Mouse (Mus musculus) liver (tissue): ENCODE results near the gene Mgat1.

Experiments used
- DNase-seq: peaks from one replicate; pipeline ENCODE4 v3.0.0-alpha.2; 2020; ENCODE audit warnings: mixed read lengths

The Mgat1 gene

DNA sequence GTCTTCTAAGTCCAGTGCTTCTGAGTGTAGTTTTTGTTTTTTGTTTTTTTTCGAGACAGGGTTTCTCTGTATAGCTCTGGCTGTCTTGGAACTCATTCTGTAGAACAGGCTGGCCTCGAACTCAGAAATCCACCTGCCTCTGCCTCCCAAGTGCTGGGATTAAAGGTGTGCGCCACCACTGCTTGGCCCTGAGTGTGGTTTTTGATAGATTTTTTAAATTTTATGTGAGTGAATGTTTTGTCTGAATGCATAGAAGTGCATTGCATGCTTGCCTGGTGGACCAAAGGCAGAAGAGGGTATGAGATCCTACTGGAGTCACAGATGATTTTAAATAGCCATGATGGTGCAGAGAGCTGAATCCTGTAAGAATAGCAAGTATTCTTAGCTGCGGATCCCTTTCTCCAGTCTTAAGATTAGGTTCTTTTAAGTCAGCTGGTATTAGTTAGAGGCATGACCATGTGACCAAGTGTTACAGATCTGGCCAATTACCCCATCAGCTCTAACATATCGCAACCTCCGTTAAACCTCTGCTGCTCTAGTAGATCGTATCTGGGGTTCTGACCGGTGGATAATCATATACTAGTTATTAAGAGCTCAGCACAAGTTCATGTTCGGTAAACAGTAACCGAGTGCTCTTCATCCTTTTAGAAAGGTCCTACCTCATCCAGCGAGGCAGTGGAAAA is 906 bp upstream of the Mgat1 start:
- no peak for DNase-seq

DNA sequence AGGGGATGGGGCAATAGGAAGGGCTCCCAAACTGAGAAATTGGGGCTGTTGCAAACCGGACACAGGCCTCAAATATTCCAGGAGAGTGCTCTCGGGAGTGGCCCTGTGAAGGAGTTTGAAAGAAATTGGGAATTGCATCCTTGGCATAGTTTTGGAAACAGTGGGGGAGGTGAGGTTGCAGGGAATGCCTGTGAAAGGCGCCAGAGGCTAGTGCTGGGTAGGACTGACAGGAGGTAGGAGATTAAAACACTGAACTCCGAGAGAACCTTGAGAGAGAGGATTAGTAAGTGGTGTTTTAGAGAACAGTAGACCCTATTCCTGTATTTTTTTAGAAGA is 572 bp downstream of the Mgat1 start:
- no peak for DNase-seq

DNA sequence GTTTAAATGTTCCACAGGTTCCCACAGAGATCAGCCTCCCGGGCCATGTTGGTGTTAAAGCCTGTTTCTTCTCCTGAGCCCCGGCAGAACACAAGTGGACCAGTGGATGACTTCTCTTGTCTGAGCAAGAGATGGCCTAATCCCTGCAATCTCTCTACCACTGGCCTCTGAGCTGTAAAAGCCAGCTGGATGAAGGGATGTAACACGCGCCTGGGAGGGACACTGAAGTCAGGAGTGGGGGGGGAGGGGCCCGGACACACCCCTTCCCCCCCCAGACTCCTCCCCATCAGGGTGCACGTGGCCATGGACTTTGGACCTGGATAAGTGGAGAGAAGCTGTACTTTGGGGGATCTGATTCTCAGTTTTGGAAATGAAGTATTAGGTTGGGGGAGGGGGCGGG is 1.2 kb downstream of the Mgat1 start:
- DNase-seq = peak; percentile 60

DNA sequence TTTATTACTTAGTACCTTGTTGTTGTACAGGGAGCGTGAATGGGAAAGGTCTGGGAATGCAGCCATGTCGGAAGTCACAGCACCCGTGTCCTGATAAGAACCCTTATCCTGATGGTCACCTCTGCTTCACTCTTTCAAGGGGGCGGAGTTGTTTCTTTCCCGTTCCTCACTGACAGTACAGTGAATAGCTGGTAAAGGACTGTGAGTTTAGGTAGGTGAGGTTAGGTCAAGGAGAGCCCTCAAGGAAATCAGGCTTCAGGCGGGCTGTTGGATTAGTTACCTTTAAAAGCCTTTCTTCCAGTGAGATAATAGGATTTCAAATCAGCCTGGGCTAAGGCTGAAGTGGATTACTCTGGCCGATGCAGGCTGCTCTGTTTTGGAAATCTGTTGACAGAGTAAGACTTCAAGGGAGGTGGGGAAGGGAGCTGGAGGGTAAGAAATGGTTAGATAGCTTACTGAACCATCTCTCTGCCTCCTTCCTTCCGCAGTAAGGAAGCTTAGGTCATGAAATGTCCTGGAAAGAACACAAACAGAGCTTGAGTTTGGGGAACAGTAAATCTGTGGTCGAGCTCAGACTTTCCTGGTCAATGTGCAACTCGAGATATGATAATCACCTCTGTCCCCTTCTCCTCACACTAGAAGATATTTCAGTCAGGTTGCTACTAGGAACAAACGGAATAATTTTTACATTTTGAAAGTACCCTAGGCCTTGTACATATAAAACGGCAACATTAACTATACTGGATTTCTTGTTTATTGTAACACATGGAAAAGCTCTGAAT is 1.8 kb downstream of the Mgat1 start:
- DNase-seq = no peak

DNA sequence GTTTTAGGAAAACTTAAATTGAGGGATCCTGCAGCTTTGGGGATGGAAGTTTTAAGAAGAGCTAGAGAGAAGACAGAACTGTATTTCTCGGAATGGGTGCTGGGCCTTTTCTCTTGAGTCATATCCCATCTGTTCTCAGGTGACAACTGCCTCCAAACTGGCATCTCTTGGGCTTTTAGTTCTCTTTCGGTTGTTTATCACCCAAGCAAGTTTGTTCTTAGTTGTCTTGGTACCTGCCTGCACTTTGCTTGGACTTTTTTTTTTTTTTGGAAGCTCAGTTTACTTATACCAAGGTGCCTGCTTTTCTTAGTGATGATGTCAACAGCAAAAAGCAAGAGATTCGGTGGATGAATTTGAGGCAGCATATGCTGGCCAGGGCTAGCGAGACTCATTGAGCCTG is 2.5 kb downstream of the Mgat1 start:
- DNase-seq = no peak

DNA sequence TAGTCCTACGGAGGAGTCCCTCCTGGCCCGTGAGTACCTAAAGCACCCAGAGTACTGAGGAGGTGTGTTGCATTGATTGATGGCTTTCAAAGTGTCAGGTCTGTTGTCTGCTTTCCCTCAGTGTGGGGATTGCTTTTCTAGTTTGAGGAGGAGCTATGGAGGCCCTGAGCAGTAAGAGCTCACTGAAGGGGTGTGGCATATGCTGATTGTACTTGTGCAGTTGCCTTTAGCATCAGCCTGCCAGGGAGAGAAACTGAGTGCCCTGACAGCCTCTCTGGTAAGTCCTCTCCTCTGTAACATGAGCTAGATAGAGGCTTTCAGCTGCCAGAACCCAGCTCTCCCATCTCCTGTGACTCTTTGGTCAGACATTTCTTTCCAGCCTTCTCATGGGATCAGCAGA is 3.3 kb downstream of the Mgat1 start:
- DNase-seq = no peak

DNA sequence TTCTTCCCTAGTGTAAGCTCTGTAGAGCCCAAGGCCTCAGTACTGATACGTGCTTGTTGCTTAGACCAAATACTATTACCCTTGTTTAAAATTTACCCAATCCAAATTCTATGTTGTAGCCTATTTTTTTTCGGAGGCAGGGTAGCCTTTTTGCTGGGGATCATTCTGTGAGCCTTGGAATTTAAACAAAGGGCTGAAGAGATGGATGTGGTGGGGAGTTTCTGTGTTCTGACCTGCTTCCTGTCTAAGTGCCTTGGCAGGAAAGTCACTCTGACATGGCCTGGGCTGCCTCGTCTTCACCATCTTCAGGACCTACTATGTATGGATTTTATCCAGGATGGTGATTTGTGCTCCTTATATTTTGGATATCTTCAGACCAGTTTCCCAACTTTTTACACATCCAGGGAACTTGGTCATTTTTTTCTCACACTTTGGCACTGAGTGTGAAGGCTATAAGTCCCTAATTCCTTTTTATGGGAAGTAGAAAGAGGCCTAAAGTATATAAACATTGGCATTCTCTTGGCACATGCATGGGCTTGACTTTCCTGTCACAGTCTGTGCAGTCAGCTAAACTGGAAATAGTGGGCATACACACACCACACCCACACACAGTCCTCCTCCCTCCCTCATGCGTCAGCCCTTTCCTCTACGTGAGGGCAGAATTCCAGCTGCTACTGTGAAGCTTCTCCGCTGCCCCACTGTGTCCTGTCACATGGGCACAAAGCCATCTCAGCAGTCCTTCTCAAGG is 4.4 kb downstream of the Mgat1 start:
- DNase-seq = no peak

DNA sequence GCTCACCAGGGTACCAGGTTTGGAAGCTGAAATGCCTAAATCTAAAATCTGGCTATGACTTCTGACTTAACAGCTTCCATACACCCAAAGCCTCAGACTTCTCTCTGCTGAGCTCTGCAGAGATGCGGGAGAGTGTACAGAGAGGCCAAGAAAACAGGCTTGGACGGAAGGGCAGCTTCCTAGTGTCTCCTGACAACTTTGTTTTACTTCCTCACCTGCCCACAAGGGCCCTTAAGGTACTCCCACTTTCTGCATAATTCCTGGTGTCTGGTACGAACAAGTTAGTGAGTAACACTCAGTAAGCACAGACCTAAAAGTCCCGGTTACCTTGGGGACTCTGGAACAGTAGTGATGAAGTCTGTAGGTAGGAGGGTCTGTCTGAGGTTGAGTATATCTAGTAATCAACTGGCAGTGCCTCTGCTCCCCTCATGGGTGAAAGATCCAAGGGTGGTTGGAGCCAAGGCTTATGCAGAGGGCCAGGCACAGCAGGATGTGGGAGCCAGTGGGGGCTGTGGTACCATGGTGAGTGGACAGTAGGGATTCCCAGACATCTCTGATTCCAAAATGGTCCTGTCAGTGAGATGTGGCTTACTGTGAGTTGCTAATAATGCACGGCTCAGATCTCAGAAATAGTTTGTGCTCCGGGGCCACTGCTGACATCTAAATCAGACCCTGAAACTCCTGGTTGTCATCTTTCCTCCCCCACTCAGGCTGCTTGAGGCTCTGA is 5.1 kb downstream of the Mgat1 start:
- no peak for DNase-seq

DNA sequence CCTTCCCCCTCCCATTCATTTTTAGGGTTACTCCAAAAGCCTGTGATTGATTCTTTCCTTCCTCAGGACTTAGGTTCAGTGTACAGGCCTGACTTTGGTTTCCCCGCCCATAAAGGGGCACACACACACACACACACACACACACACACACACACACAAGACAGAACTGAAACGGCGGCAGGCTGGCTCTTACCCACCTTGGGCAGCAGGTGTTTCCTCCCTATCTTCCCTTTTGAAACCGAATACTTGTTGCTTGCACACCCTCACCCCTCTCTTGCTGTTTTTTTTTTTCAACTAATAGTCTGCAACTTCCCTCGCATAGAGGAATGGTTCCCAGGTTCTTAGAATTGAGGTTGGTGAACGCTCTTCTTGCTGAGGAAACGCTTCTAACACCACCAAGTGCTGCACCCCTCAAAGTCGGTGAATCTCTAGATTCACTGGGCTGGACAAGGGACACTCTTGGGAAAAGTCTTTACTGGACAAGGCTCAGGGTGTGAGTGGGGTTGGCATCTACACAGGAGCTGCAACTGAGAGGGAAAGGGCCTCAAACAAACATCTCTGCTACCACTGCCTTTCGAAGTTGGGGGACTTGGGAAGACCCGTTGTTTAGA is 5.9 kb downstream of the Mgat1 start:
- DNase-seq = peak; percentile 49

DNA sequence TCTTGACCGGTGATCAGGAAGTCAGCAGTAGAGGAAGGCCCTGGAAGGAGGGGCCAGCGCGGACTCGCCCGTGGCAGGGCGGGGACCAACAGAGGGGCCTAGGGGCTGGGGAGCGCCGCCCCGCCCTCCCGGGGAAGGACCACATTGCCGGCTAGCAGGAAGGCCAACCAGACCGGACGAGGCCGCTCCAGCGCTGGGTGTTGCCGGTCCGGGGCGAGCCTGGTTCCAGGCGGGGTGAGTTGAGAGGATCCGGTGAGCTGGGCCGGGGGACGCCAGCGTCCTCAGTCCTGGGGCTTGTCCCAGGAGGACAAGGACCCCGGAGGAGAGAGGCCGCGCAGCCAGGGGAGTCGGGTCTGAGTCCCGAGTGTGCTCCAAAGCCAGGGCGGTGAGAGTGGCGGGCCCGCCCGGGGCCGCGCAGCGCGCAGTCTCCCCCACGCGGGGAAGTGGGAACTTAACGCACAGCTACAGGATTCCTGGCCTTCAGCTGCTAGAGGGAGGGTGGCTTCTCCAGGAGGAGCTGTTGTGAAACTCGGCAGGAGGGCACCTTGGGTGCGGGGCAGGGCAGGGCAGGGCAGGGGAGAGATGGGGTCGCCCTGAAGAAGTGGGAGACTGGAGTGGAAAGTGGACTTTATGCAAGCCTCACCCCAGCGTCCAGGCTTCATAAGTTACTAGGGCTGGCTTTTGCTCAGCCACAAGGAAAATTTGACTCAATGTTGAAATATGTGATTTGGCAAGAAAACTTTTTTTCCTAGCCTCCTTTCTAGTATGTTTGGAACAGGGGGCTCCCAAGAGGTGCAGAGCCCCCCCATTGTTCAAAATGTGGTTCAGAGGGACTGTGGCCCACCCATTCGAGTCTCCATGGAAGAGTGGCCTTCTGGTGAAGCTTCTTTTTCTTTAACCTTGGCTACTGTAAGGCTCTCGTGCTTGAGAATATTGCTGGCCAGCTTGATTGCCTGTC is 6.7 kb downstream of the Mgat1 start:
- DNase-seq = peak; percentile 94

DNA sequence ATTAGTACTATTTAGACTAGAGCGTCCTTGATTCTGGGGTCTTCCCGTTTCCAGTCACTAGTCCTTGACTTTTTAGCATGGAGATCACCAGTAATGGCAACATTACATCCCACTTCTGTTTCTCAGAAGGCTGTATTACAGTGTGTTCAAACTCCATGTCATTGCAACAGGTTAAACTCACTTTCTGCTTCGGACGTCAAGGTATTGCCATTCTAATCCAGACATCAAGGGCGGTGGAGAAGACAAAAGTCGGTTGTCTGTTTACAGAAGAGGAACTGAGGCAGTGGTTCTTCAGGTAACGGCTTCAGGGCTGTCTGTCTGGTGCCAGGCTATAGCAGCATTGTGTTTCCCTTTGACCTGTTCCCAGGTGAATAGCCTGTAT is 7.4 kb downstream of the Mgat1 start:
- DNase-seq = no peak

DNA sequence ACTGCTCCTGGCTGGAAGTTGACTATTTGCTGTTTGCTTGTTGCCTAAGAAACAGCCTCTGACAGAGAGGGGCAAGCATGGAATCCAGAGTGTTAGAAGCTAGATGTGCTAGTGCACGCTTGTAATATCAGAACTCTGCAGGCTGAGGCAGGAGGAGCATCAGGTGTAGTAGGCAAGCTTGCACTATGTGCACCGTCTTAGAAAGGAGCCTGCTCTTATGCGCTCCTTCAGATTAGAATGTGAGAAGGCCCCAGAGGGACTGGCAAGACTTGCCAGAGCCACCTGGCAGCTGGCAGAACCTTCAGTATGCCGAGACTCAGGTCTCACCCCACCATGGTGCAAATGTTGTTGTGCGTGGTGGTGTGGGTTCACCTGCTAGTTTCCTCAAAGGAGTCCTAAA is 8.1 kb downstream of the Mgat1 start:
- DNase-seq = no peak

DNA sequence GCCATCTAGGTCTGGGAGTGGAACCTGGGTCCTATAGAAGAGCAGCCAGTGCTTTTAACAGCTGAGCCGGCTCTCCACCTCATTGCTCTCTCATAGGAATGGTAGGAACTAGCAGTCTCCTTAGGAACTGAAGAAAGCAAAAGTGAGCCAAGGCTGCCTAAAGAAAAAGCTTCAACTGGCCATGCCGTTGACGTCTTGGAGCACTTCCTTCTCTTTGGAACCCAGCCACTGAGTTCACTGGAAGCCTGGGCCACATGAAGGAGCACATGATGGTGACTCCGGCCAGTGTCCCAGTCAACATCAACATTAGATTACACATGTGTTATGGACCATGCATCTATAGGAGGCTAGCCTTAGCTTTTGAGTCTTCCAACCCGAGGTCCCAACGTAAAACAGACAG is 9.0 kb downstream of the Mgat1 start:
- DNase-seq = no peak

DNA sequence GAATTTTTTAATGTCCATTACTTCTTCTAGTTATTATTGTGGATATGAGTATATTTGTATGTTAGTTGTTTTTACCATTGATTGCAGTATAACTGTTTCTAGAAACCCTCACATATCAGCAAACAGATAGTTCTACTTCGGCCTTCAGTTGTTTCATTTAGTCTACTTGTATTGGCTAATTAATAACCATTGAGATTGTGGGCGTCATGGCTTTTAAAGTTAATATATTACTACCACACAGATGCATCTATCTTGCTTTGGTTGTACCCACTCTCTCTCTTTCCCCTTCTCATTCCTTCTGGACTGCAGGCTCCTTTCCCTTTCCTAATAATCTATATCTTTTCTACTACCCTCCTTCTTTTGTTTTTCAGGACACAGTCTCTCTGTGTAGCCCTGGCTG is 15.3 kb downstream of the Mgat1 start:
- DNase-seq = no peak

DNA sequence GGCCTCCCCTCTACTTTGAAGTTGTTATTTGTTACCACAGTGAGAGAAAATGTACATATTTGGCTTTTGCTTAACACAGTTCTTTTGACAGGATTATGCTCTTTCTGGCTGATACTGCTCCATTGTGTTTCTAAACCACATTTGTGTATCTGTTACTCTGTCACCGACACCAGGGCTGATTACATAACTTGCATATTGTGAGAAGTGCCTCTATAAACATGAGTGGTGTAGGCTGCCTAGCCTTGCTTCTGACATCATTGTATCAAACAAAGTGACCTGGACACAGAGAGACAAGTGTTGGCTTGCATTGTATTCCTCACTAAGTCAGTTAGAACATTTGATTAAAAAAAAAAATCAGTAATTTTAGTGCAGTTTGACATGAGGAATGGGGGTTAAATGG is 15.8 kb downstream of the Mgat1 start:
- DNase-seq = no peak

DNA sequence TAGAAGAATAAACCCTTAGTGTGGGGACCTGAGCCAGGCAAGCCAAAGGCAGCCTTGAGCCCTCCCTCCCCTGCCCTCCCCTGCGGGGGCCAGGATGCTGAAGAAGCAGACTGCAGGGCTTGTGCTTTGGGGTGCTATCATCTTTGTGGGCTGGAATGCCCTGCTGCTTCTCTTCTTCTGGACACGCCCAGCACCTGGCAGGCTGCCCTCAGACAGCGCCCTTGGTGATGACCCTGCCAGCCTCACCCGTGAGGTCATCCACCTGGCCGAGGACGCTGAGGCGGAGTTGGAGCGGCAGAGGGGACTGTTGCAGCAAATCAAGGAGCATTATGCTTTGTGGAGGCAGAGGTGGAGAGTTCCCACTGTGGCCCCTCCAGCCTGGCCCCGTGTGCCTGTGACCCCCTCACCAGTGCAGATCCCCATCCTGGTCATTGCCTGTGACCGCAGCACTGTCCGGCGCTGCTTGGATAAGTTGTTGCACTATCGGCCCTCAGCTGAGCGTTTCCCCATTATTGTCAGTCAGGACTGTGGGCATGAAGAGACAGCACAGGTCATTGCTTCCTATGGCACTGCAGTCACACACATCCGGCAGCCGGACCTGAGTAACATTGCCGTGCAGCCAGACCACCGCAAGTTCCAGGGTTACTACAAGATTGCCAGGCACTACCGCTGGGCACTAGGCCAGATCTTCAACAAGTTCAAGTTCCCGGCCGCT is 16.8 kb downstream of the Mgat1 start:
- DNase-seq = no peak

DNA sequence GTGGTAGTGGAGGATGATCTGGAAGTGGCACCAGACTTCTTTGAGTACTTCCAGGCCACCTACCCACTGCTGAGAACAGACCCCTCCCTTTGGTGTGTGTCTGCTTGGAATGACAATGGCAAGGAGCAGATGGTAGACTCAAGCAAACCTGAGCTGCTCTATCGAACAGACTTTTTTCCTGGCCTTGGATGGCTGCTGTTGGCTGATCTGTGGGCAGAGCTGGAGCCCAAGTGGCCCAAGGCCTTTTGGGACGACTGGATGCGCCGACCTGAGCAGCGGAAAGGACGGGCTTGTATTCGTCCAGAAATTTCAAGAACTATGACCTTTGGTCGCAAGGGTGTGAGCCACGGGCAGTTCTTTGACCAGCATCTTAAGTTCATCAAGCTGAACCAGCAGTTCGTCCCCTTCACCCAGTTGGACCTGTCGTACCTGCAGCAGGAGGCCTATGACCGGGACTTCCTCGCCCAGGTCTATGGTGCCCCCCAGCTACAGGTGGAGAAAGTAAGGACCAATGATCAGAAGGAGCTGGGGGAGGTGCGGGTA is 17.4 kb downstream of the Mgat1 start:
- DNase-seq = no peak

DNA sequence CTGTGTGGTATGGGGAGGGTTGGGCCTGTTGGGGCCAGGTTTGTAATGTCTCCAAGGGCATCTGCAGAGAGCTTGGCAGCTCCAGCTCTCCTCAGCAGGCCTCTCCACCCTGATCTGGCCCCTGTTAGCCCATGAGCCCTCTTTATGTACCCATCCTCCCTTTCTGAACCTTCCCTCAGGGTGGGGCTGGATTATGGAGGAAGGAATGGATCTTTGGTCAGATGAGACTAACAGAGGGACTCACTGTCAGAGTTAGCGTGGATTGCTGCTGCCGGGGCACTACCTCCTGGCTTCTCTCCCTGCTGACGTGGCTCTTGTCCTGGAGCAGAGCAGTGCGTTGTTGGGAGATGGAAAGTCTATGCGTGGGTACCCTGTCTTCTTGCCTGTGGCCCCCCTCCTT is 18.3 kb downstream of the Mgat1 start:
- no peak for DNase-seq

DNA sequence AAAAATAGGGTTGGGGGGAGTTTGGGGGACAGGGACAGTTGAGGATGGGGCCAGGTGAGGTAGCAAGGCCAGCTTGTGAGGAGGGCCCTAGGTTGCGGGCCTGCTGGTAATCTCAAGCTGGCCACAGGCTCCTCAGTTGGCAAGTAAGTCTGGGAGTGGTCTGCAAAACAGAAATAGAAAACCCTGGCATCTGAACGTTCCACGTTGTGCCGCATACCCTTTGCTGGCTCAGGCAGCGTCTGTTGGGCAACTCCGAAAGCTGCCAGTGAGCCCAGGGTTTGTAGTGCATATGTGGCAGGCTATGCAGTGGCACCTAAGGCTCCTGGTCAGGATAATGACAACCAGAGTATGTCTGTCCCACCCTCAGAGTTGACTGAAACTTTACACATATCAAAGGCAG is 19.2 kb downstream of the Mgat1 start:
- no peak for DNase-seq

DNA sequence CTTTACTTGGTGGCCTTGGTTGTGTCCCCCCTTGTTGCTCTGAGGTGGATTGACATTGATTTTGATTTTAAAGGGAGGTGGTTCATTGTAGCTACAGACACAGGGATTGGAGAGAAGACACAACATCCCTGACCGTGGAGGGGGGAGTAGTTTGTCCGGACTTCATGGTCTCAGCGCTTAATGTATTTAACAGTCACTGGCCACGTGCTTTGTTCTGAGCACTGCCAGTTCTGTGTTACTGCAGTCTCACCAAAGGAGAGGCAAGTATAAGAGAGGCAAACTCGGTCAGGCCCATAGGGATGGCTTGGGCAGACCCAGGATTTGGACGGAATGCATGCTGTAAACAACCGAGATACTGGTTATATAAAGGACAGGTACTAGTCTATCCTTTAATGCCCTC is 20.1 kb downstream of the Mgat1 start:
- DNase-seq = no peak

DNA sequence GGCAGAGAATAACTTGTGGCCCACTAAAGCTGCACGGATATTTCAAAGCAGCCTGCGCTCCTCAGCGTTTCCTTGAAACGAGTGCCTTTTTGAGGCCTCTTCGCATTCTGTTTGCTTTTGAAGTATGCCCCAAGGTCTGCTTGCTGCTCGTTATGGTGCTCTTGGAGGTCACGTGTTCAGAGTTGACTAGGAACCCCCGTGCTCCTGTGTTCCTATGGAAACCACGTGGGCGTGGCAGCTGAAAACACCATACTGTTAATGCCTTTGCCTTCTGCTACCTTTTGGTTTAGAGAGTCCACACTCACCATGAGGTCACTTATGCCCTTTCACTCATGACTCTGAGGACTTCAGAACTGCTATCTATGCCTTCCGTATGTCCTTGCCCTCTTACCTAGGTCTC is 20.6 kb downstream of the Mgat1 start:
- no peak for DNase-seq
